Mouse (Mus musculus) cerebellum, adult 2 months (tissue): ENCODE measurements at regions not wholly inside any gene's neighbourhood (a gene's known extent, or its start where the extent isn't known, plus 50 kb on each side); places are given as distances from the start of the nearest gene placed in this dataset.

Experiments used
- CTCF ChIP-seq: fragments of 200-500 bp; IDR thresholded peaks from 2 replicates; pipeline ENCODE4 v1.5.1; 2011; ENCODE audit warnings: low read depth, mild to moderate bottlenecking, control low read depth, low read length, moderate library complexity, borderline replicate concordance; ENCODE audit not compliant: insufficient read depth
- POLR2A ChIP-seq: fragments of 200-500 bp; IDR thresholded peaks from 2 replicates; pipeline ENCODE4 v1.6.1; 2011; ENCODE audit warnings: low read length, control low read depth, borderline replicate concordance; ENCODE audit not compliant: insufficient read depth

DNA sequence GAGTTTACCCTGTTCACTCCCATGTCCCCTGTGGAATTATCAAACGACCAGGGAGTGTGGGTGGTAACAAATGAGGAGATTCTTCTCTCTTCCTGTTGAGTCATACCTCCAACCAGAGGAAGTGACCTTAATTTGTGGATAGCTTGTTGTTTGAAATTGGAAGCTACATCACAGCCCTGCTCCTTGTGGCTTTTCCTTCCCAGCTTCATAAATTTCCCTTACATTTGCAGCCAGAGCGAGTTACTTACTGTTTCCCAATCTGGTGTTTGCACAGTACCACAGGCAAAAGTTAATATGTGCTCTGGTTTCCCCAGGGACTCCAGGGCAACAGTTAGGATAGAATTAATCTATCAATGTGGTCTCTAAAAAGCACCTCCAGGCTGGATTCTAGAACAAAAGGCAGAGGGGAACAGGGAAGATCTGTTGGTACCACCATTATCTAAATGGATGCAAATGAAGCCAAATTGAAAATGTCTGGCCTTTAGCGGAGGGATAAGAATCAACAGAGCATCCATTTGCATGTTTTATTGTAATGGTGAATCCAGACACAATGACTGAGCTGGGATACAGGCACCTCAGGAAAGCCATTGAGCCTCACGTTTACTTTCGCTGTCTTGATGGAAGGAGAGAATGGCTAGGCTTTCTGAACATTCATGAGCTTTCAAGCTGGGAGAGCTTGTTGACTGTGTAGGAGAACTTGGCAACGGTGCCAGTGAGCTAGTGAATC lies 88.5 kb upstream of the Mitf start:
- no peak for TF ChIP-seq CTCF
- no peak for TF ChIP-seq POLR2A
